Mouse (Mus musculus): ENCODE data around the gene Espl1.

Espl1 gene

GRCm38 (mm10) chr15:102339612-102340011 is 43.5 kb downstream of the Espl1 start:
- no peak for DNase-seq

GRCm38 (mm10) chr15:102341580-102341979 is 45.5 kb downstream of the Espl1 start:
- peak; percentile 68 for DNase-seq

- no peak for DNase-seq
Measured at GRCm38 (mm10) chr15:102344490-102344889, 48.4 kb downstream of the Espl1 start.

- DNase-seq, result no peak
Measured at GRCm38 (mm10) chr15:102346444-102346843, 50.4 kb downstream of the Espl1 start.

- peak; percentile 94 for DNase-seq
Measured at GRCm38 (mm10) chr15:102350138-102350941, 54.3 kb downstream of the Espl1 start, which contains the start of gene Aaas. Gene Aaas (minus strand): TSS chr15:102350771.

GRCm38 (mm10) chr15:102350942-102351291 is 54.9 kb downstream of the Espl1 start:
- no peak for DNase-seq

- no peak for DNase-seq
Measured at GRCm38 (mm10) chr15:102352177-102352576, 56.1 kb downstream of the Espl1 start.

- no peak for DNase-seq
Measured at GRCm38 (mm10) chr15:102353986-102354385, 57.9 kb downstream of the Espl1 start.

GRCm38 (mm10) chr15:102355134-102355870 is 59.2 kb downstream of the Espl1 start:
- peak; percentile 67 for DNase-seq

GRCm38 (mm10) chr15:102355871-102356441 is 59.9 kb downstream of the Espl1 start:
- peak; percentile 57 for DNase-seq

GRCm38 (mm10) chr15:102356501-102357325 is 60.6 kb downstream of the Espl1 start:
- DNase-seq, result no peak

GRCm38 (mm10) chr15:102358126-102358525 is 62.1 kb downstream of the Espl1 start:
- no peak for DNase-seq

GRCm38 (mm10) chr15:102358834-102359233 is 62.8 kb downstream of the Espl1 start:
- DNase-seq, result no peak

- DNase-seq, result no peak
Measured at GRCm38 (mm10) chr15:102362648-102363047, 66.6 kb downstream of the Espl1 start.

- no peak for DNase-seq
Measured at GRCm38 (mm10) chr15:102364678-102365077, 68.6 kb downstream of the Espl1 start.

GRCm38 (mm10) chr15:102366238-102366637 is 70.2 kb downstream of the Espl1 start:
- no peak for DNase-seq

GRCm38 (mm10) chr15:102366733-102367344 is 70.8 kb downstream of the Espl1 start, which contains the start of gene Sp7:
Gene Sp7 (minus strand): TSS chr15:102367182.
- no peak for DNase-seq

GRCm38 (mm10) chr15:102369972-102370371 is 73.9 kb downstream of the Espl1 start:
- no peak for DNase-seq

- no peak for DNase-seq
Measured at GRCm38 (mm10) chr15:102370727-102371126, 74.7 kb downstream of the Espl1 start.

Data from kidney, adult 18-20 months (tissue).